Mouse (Mus musculus): Measurements from ENCODE around the gene Prrc2b. TPM values are rescaled to one million over a fixed set of nuclear protein-coding genes. Genes with fewer than 3 reads are reported as not detected.
A peak's percentile ranks its signal among the peaks of the same experiment; 100 is the strongest.

Gene Prrc2b
- polyA plus RNA-seq, 1 experiment from 2014 or later = 33.6 TPM

DNA sequence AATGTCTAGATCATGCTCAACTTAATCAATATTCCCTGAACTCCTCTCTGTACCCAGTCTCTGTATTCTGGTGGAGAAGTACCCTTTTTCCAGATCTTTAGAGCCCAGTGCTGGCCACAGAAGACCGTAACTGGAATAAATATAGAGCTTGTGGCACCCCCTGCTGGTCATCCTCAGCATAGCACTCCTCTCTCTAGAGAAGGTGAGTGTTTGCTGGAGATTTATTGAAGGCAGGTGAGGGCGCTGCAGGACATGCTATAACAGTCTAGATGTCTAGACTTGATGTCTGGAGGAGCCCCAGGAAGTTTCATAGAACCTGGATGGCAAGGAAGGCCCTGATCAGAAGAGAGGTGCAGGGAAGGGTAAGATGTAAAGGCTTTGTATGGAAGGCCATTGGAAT lies 16.8 kb upstream of the Prrc2b start:
- peak; percentile 92 for DNase-seq (ENCODE audit: low spot score)

DNA sequence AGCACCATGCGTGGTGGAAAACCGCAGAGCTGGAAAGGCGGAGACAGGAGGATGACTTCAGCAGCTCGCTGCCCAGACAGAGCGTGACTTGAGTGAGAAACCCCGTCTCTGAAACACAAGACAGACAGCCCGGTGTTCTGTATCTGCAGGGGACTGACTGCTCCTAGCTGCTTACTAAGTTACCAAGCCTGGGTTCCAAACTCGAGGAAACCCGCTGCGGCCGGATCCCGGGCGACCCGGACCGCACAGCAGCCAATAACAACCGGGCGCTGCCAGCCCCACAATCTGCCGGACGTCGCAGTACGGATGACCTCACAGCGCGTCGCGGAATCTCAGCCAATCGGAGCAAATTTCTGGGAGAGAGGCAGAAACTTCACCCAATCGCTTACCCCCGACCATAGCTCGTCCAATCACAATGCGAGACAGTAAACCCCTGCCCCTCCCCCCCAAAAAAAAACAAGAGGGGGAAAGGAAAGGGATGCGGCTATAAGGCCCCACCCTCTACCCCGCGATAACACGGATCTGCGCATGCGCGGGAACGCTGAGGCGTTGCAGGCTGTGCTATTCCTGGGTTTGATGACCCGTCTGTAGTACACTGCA lies 13.1 kb upstream of the Prrc2b start:
- peak; percentile 99 for DNase-seq (ENCODE audit: low spot score)

DNA sequence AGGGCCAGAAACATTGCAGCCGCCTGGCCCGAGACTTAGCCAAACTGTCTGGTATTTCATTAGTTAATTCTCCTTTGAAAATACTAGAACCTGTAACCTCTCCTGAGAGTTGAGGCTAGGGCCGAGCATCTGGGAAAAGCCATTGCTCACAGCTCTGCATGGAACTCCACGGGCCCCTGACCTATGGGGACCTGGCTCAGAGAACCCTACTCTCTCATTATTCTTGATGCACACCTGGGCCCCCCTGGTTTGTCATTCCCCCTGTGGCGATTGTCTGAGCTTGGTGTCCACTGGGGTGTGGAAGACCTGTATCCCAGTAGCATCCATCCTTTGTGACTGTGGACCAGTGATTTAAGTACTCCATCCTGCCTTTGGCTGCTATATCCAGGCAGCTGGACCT lies 11.5 kb upstream of the Prrc2b start:
- DNase-seq (ENCODE audit: low spot score) = no peak

DNA sequence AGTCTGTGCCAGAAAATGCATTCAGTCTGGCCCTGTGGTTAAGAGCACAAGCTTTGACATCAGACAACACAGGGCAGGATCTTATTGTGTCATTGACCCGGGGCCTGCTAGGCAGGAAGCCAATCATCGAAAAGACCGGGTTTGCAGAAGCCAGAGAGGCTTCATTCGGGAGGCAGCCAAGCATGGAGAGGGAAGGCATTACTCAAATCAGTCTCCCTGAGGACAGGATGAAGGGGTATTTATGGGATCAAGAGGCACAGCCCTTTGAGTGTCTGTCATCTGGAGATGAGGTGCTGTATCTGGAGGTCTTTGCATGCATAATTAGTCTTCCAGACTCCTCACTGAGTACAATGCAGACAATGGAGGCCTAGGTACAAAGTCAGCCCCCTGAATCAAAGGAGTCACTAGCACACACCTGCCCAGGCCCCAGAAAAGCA lies 10.4 kb upstream of the Prrc2b start:
- no peak for DNase-seq (ENCODE audit: low spot score)

DNA sequence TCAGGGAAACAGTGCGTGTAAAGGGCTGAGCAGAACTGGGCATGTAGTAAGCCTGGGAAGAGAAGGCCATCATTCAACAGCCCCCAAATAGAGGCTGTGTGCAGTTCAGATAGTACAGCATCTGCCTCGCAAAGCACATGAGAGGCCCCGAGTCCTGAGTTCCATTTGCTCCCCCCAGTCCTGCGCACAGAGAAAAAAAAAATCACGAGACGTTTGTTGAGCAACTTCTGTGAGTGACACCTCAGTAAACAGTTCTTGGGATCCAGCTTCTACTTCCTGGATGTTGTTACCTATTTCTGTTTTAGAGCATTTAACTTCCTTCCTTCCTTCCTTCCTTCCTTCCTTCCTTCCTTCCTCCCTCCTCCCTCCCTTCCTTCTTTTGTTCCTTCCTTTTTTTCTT lies 9.3 kb upstream of the Prrc2b start:
- DNase-seq (ENCODE audit: low spot score) = no peak

DNA sequence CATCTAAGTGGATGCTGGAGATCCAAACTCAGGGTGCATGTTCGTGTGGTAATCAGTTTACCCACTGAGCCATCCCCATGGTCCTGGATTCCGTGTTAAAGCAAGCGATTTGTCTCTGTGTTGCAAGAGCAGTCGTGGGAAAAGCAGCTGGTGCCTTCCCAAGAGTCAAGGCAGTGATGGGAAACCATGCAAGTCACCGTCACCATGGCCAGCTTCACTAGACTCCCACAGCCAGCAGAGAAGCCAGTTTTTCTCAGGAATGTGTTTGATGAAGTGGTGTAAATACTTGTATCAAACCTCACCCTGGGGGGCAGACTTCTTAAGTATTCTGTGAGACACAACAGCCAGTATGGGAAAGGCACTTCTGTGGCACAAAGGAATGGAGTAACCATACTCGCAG lies 8.5 kb upstream of the Prrc2b start:
- DNase-seq (ENCODE audit: low spot score) = no peak

DNA sequence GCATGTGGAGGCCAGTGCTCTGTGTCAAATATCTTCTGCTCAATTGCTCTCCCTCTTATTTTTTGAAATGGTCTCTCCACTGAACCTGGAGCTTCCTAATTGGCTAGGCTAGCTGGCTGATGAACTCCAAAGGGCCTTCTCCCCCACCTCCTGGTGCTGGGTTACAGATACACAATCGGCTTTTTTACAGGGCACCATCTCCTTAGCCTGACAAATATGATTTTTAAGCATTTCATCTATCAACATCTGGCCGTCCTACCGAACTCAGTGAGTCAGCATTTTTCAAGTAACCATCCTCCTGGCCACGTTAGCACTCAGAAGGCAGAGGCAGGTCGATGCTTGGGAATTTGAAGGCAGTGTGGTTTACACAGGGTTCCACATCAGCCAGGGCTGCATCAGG lies 6.2 kb upstream of the Prrc2b start:
- DNase-seq (ENCODE audit: low spot score) = no peak

DNA sequence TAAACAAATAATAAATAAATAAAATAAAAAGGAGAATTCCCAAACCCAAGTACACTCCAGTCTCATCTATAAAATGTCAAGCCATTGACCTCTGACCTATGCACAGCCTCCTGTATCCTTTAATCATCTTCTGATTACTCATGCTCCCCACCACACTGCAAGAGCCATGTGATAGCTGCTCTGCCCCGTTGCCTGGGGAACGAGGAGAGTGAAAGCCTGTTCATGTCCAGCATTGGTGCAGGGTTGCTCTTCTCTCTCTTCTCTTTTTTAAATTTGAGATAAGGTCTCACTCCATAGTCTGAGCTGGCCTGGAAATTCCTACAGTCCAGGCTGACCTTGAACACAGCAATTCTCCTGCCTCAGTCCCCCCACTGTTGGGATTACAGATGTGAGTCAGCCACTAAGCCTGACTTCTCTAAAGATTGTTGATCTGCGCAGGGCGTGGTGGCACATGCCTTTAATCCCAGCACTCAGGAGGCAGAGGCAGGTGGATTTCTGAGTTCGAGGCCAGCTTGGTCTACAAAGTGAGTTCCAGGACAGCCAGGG lies 4.2 kb upstream of the Prrc2b start:
- no peak for DNase-seq (ENCODE audit: low spot score)

DNA sequence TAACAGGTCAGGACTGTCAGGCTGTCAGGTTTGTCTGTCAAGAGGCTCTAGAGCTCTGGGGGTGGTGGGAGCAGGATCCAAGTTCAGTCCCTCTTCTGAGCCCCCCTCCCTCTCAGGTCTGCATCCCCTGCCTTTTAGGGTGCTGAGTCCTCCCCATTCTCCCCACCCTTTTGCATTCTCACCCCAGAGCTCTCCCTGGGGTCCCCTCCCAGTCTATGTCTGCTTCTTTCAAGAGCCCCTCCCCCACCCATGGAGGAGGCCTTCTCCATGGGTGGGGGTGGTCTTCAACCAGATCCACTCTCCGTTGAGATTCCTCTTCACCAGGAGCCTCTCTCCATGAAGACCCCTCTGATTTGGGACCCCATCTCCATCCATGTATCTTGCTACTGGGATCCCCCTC lies 747 bp upstream of the Prrc2b start:
- DNase-seq (ENCODE audit: low spot score) = peak; percentile 15

DNA sequence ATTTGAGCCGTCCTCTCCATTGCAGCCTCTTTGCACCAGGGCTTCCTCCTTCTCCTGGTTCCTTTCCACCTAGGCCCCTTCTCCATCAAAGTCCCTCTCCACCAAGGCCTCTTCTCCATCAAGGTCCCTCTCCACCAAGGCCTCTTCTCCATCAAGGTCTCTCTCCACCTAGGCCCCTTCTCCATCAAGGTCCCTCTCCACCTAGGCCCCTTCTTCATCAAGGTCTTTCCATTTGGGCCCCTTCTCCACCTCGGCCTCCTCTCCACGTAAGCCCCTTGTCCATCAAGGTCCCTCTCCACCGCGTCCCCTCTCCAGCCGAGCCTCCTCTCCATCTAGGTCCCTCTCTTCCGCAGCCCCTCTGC lies 339 bp upstream of the Prrc2b start:
- no peak for DNase-seq (ENCODE audit: low spot score)

DNA sequence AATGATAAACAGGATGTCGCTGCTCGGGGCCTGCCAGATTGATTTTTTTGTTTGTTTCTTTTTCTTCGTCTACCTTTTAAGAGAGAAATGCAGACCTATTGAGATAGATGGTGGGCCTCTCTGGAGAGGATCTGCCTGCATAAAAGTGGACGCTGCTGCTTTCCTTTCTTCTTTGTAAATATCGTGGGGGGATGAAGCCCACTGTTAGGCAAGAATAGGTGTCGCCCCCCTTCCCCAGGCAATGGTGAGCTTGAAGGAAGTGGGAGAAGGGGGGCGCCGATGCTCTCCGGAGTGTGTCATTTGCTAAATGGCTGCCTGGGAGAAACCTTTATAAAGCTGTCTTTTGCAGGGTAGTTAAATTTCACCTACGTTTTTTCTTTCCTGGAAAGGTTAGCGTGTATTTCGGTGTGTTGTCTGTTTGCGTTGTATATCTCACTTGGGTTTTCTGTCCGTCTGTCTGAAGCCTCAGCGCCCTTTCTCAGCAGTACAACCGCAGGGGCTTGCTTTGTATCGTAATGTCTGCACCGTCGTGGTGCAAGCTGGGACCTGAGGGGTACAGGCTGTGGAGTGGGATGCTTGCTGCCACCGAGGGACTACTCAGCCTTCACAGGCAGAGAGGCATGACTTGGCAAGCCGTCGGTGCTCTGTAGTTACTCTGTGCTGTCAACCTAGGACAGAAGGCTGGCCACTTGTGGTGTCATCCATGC lies 931 bp downstream of the Prrc2b start:
- DNase-seq (ENCODE audit: low spot score) = peak; percentile 74

DNA sequence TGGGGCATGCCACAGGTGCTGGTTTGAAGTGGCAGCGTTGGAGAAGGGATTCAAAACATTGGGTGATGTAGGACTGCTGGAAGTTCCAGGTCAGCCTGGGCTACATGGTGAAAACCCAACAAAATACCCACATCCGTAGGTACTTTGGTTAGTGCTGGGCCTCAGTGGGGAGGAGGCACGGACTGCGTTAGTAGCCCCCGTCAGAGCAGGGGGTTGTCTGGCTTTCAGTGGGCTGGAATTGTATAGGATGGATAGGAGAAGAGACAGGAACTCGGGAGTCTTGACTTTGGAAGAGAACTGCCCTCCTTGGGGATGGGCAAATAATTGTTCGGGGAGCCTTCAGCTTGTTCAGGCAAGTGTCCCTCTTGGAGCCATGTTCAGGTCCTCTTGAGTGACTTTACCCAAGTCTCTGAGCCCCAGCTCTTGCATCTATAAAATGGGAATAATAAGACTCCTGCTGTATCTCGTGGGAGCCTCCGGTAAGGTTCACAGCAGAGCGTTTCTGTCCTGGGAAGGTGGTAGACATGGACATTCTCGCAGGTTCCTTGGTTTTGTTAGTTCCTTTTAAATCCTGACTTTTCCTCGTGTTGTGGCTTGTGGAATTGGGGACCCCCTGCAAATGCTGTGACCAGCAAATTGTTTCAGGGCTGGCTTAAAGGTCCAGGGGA lies 1.6 kb downstream of the Prrc2b start:
- no peak for DNase-seq (ENCODE audit: low spot score)

DNA sequence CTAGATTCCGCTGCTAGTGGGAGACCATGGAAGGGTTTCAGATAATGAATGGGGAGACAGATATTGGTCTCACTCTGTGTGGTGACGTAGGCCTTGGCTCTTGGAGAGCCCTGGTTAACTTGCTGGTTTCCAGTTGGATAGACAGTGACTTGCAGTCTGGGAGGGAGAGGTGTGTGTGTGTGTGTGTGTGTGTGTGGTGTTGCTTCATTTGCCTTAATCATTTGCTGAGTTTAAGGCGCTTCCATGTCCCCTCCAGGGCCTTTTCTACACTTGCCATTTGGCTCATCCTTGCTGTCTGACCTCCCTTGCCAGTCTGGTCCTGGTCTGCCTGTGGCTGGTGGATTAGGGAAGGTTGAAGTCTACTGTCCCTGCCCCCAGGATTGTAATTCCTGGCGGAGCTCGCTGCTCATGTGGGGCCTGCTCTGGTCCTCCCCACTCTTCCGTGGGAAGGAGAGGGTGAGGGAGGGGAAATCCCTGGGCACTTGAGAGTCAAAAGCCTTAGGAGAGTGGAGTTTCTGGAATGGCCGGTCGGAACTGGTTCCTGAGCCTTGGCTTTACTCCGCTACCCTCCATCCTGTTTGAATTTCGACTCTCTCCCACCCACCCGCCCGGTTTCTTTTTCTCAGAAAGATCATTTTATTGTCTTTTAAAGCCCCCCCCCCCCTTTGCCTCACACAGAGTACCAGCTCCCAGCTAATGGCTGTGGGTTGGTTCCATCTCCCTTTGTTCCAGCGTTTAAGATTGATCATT lies 2.3 kb downstream of the Prrc2b start:
- DNase-seq (ENCODE audit: low spot score) = no peak

DNA sequence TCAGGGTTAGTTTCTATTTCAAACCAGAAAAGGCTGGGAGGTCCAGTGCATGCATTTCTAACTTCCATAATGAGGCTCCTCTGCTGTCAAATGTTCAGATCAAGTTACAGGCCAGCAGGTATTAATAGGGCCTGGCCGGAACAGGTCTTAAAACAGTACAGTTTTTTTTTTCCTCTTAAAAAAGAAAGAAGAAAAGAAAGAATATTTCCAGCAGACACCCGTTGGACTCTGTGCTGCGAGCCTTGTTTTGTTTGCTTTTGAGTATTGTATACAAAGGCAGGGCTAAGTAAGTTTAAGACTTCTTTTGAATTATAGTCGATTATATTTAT lies 2.9 kb downstream of the Prrc2b start:
- no peak for DNase-seq (ENCODE audit: low spot score)

DNA sequence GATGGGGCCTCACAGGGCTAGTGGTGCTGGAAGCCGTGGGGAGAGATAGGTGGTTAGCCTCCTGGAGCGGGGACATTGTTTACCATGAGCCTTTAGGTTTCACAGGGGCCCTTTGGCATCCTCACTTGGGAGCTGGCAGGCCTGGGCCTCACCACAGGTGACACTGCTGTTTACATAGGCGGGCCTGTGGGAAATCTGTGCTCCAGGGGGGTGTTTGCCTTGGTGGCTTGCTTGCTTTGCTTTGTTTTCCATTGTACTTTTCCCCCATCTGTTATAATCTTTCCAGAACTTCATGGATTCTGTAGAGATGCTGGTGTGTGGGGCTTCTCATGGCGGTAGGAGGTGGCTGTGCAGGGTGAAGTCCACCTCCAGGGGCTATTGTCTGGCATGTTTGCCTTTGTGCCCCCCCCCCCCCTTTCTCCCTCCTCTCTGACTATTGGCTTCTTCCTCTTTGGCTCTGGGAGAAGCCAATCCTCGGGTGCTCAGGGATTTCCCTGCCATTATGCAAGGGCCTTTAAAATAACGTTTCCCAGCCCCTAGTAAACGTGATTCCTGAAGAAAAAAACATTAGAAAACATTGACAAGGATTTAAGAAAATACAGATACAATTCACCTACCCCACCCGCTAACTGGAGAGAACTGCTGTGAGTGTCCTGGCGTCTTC lies 3.6 kb downstream of the Prrc2b start:
- no peak for DNase-seq (ENCODE audit: low spot score)

DNA sequence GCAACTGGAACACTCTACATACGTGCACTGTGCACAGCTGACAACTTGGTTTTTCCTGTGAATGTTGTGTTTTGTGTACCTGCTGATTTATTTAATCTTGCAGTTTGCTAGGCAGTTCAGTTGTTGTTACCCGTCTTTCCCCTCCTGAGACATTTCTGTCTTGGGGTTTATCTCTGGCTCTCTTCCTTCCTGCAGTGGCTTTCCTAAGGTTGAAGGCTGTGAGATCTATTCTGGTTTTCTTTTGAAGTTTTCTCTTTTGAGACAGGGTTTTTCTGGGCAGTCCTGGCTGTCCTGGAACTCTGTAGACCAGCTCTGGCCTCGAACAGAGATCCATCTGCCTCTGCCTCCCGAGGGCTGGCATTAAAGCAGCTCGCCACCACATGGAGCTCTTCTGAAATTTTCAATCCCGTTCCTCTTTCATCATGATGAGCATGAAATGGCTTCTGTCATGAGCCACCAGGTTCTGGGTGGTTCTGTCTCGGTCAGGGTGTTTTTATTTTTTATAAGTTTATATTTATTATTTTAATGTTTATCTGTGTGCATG lies 4.2 kb downstream of the Prrc2b start:
- no peak for DNase-seq (ENCODE audit: low spot score)

DNA sequence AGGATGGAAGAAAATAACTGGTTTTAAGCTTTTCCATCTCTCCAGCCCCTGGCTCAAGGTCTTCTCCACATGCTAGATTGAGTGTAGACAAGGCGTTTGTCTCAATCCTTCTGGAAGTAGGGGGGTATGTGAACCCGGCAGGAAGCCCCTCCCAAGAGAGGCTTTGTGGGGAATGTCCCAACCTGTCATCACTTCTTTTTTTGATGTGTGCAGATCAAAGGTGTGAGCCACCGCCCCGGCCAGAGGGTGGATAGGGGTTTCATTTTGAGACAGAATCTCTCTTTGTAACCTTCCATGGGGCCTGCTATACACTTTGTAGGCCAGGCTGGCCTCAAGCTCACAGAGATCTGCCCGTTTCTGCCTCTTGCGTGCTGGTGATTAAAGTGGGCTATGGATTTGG lies 4.7 kb downstream of the Prrc2b start:
- DNase-seq (ENCODE audit: low spot score) = peak; percentile 15

DNA sequence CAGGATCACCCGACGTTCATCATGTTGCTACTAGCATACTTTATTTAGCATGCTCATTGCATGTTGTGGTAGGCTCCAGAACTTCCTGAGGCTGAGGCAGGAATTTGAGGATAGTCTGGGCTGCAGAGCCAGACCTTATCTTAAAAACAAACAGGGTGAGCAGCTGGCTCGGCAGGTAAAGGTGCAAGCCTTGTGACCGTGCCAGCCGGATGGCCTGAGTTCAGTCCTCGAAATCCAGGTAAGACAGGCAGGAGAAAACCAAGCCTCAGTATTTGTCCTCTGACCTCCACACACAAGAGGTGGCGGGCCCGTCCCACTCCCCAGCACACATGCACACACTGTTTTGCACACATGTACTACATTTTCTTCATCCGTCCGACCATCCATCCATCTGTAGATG lies 5.8 kb downstream of the Prrc2b start:
- no peak for DNase-seq (ENCODE audit: low spot score)

DNA sequence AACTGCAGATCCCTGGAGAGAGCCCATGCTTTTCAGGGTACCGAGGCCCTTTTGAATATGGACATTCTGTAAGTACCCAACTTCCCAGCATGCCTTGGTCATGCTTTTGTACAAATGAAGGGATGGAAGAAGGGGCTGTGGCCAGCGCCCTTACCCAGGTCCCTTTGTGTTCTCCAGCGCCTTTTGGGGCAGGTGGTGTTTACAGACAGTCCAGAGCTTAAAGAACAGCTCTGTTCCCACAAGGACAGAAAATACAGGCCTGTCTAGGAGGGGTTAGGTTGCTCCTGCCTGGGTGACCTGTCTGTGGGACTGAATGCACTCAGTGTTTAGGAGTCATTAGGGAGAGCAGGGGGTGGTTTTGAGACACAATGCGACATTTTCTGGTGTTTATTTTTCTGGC lies 6.4 kb downstream of the Prrc2b start:
- no peak for DNase-seq (ENCODE audit: low spot score)

DNA sequence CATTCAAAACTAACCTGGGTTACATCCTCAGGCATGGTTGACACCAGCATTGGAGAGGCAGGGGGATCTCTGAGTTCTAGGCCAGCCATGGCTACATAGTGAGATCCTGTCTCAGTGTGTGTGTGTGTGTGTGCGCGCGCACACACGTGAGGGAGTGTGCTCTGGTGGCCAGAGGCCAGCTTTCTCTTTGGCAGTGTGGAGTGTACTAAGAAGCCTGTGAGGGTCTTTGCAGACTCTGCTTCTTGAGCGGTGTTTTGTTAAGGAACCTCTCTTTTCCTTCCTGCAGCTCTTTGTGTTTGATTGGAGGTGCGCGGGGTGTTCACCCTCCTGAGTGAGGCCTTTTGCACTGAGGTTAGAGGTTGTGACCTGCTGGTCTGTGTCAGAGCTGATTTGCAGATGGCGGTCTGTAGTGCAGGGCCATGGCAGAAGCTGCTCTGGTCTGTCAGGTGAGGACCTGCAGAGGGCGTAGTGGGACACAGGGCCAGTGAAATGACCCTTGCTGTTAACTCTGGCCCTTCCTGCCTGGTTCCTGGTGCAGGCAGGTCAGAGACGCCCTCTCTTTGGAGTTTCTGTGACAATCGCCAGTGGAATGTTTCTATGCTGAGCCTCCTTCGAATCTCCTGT lies 7.8 kb downstream of the Prrc2b start:
- DNase-seq (ENCODE audit: low spot score) = no peak

DNA sequence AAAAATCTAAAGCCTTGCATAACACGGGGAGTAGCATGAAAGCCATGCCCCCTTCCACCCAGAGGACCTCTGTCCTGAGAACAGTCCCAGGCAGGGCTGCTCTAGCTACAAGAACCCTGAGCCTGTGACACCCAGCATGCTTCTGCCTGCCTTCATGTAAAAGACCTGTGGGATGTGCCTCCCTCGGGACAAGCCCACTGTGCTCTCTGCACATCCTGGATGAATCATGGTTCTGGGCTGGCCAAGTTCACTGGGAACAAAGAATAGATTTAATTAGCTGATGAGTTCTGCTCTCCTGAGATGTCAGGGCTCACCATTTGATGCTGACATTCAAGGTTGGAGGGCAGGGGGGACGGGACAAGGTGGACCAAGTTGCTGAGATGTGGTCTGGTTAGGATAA lies 9.6 kb downstream of the Prrc2b start:
- DNase-seq (ENCODE audit: low spot score) = no peak
